Mouse (Mus musculus): ENCODE results near the gene Ric8a.

DNA sequence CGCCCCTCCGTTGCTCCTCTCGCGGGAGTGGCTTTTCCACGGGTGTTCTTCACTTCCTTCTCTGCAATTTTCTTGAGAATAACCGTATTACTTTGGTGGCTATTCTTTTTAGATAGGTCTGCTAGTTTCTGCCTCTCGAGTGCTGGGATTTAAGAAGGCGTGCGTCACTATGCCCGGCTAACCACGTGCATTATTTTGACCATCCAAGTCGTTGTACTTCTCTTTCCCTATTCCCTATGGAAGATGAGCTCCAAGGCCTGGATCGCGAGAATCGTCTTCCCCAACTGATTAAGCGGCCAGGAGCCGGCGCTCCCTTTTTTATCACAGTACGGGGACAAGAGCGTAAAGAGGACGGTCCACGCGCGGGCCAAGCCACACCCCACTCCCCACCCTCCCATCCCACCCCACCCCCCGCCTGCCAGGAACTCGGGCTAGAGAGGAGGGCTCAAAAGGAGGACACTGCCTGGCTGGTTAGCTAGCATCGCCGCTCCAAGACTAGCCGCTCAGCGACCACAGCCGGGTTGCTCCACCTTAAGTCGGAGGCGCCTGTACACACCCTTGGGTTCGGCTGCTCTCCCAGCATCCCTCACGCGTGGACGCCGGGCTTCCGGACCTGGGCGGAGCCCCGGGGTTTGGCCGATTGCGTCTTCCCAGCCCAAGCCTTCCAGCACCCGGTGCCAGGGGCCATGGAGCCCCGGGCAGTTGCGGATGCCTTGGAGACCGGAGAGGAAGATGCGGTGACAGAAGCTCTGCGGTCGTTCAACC is at the start of gene Ric8a:
- TF ChIP-seq CTCF (IDR thresholded peaks at IDR 0.05; ENCODE audit: low read depth) (no peak), EP300 (IDR thresholded peaks at IDR 0.05; ENCODE audit: low read depth) (no peak)
